Mouse (Mus musculus) heart, embryonic 12.5 days (tissue): Measurements from ENCODE around the gene Aup1. TPM values are rescaled to one million over a fixed set of nuclear protein-coding genes. Genes with fewer than 3 reads are reported as not detected.

Source experiments
- ATAC-seq: fragments of 200-750 bp; cut with Nextera tagmentation; 2 replicates; pipeline ENCODE4 v1.8.0; 2017; ENCODE audit warnings: moderate TSS enrichment, moderate library complexity; ENCODE audit not compliant: insufficient number of reproducible peaks, low FRiP score
- H3K27ac ChIP-seq: fragments of 300-500 bp; sonication (generic); 2 replicates; pipeline ENCODE4 v1.5.1; 2016; ENCODE audit warnings: mild to moderate bottlenecking, moderate library complexity; ENCODE audit not compliant: poor library complexity, severe bottlenecking
- H3K27me3 ChIP-seq: fragments of 300-500 bp; sonication (generic); replicated peaks from 2 replicates; pipeline ENCODE4 v1.6.1; 2016; ENCODE audit warnings: mild to moderate bottlenecking, moderate library complexity
- H3K36me3 ChIP-seq: fragments of 300-500 bp; sonication (generic); 2 replicates; pipeline ENCODE4 v1.6.1; 2016; ENCODE audit warnings: mild to moderate bottlenecking, moderate library complexity
- H3K4me1 ChIP-seq: fragments of 300-500 bp; sonication (generic); replicated peaks from 2 replicates; pipeline ENCODE4 v1.6.1; 2016; ENCODE audit warnings: mild to moderate bottlenecking
- H3K4me2 ChIP-seq: fragments of 300-500 bp; sonication (generic); 2 replicates; pipeline ENCODE4 v1.6.1; 2016; ENCODE audit warnings: mild to moderate bottlenecking, moderate library complexity
- H3K4me3 ChIP-seq: fragments of 300-500 bp; sonication (generic); 2 replicates; pipeline ENCODE4 v1.5.1; 2016; ENCODE audit warnings: mild to moderate bottlenecking
- H3K9ac ChIP-seq: fragments of 300-500 bp; sonication (generic); 2 replicates; pipeline ENCODE4 v1.6.1; 2016; ENCODE audit warnings: mild to moderate bottlenecking, moderate library complexity
- H3K9me3 ChIP-seq: fragments of 300-500 bp; sonication (generic); replicated peaks from 2 replicates; pipeline ENCODE4 v1.6.1; 2016; ENCODE audit warnings: mild to moderate bottlenecking, moderate library complexity
- WGBS: fragments of 180-500 bp; shearing (Covaris S2); methylation state at CpG from one replicate; pipeline ENCODE4 v1.1.7; 2016; 5-methylcytosine and 5-hydroxymethylcytosine counted together
- polyA plus RNA-seq: library from polyadenylated mRNA; unstranded; fragments of >200 nt; fragmentation: Nextera tagmentation; extraction: Ambion mirVana; gene quantifications from 2 replicates; pipeline ENCODE4 v1.2.1, GENCODE M21; 2016

Aup1 gene
- polyA plus RNA-seq, 1 experiment from 2014 or later, result 120 TPM

GRCm38 (mm10) chr6:83031111-83031510, 23.2 kb upstream of the Aup1 start:
- no peak overlapping the region for H3K4me3 ChIP-seq
- no peak for ATAC-seq
- no peak overlapping the region for H3K4me2 ChIP-seq
- no peak overlapping the region for H3K9ac ChIP-seq
- H3K27ac ChIP-seq, result no peak overlapping the region
- peaks cover 44% of the 10 kb centered on the region for H3K4me1 ChIP-seq
- H3K27me3 ChIP-seq, result peaks cover 64% of the 10 kb centered on the region
- no peaks in the 10 kb centered on the region for H3K9me3 ChIP-seq
- peaks cover 6% of the 10 kb centered on the region; the same call in 1 of the 2 replicates for H3K36me3 ChIP-seq
- 78% methylated on average over 7 of the region's 7 CpGs for WGBS

GRCm38 (mm10) chr6:83031921-83032590, 22.3 kb upstream of the Aup1 start:
- H3K4me1 ChIP-seq, result peaks cover 44% of the 10 kb centered on the region
- H3K9ac ChIP-seq, result peak overlapping the region; percentile 75; the same call in 1 of the 2 replicates
- H3K9me3 ChIP-seq, result no peaks in the 10 kb centered on the region

GRCm38 (mm10) chr6:83032769-83033191, 21.5 kb upstream of the Aup1 start:
- Histone ChIP-seq H3K4me3 (peak overlapping the region; percentile 73), H3K9ac (peak overlapping the region; percentile 75), H3K27me3 (peaks cover 70% of the 10 kb centered on the region), H3K36me3 (peaks cover 6% of the 10 kb centered on the region; the same call in 1 of the 2 replicates), H3K27ac (0 out of 2 replicates have a peak overlapping the region, but pooled peaks have one; percentile 2), H3K4me2 (peak overlapping the region; percentile 76), H3K4me1 (peaks cover 41% of the 10 kb centered on the region), H3K9me3 (no peaks in the 10 kb centered on the region)
- ATAC-seq, result peak; percentile 64
- under 1% methylated on average over 31 of the region's 31 CpGs for WGBS

More at GRCm38 (mm10) chr6:83031921-83032590, 22.3 kb upstream of the Aup1 start:
- 37% methylated on average over 18 of the region's 18 CpGs for WGBS
- no peak for ATAC-seq
- peaks cover 6% of the 10 kb centered on the region; the same call in 1 of the 2 replicates for H3K36me3 ChIP-seq
- peak overlapping the region; percentile 76 for H3K4me2 ChIP-seq
- no peak overlapping the region for H3K27ac ChIP-seq
- H3K27me3 ChIP-seq, result peaks cover 70% of the 10 kb centered on the region
- H3K4me3 ChIP-seq, result peak overlapping the region; percentile 73

GRCm38 (mm10) chr6:83033249-83034185, 20.8 kb upstream of the Aup1 start, which contains the start of the genes Dok1 and Loxl3:
TSS of gene Dok1 (minus strand) at chr6:83033471.
TSS of gene Loxl3 (plus strand) at chr6:83034173.
- H3K9ac ChIP-seq, result peak within 1 kb of the TSS; percentile 75
- peak within 1 kb of the TSS; percentile 69 for H3K27ac ChIP-seq
- H3K4me2 ChIP-seq, result peak within 1 kb of the TSS; percentile 76
- peaks cover 43% of the 10 kb centered on the region for H3K4me1 ChIP-seq
- H3K4me3 ChIP-seq, result peak within 1 kb of the TSS; percentile 73
- peak; percentile 90 for ATAC-seq
- peaks cover 67% of the 10 kb centered on the region for H3K27me3 ChIP-seq
- no peaks in the 10 kb centered on the region for H3K9me3 ChIP-seq
- under 1% methylated on average over 51 of the region's 51 CpGs for WGBS
- H3K36me3 ChIP-seq, result peaks cover 6% of the 10 kb centered on the region; the same call in 1 of the 2 replicates

- Histone ChIP-seq H3K4me2 (peak overlapping the region; percentile 76), H3K4me3 (peak overlapping the region; percentile 73), H3K9me3 (no peaks in the 10 kb centered on the region), H3K27me3 (peaks cover 58% of the 10 kb centered on the region), H3K9ac (peak overlapping the region; percentile 75; the same call in 1 of the 2 replicates), H3K4me1 (peaks cover 46% of the 10 kb centered on the region), H3K27ac (peak overlapping the region; percentile 8; the same call in 1 of the 2 replicates), H3K36me3 (peaks cover 6% of the 10 kb centered on the region; the same call in 1 of the 2 replicates)
- 27% methylated on average over 5 of the region's 5 CpGs for whole genome bisulfite sequencing
- ATAC-seq, result no peak
These were observed 19.8 kb upstream of the Aup1 start for GRCm38 (mm10) chr6:83034463-83035055.

GRCm38 (mm10) chr6:83037188-83037587, 17.1 kb upstream of the Aup1 start:
- WGBS, result 70% methylated on average over 8 of the region's 8 CpGs
- H3K9ac ChIP-seq, result no peak overlapping the region
- ATAC-seq, result no peak
- H3K4me1 ChIP-seq, result peaks cover 29% of the 10 kb centered on the region
- H3K27ac ChIP-seq, result no peak overlapping the region
- H3K27me3 ChIP-seq, result peaks cover 54% of the 10 kb centered on the region
- no peak overlapping the region for H3K4me2 ChIP-seq
- no peaks in the 10 kb centered on the region for H3K9me3 ChIP-seq
- no peaks in the 10 kb centered on the region for H3K36me3 ChIP-seq
- no peak overlapping the region for H3K4me3 ChIP-seq

GRCm38 (mm10) chr6:83038496-83039012, 15.8 kb upstream of the Aup1 start:
- H3K4me3 ChIP-seq, result peak overlapping the region; percentile 21
- H3K9ac ChIP-seq, result no peak overlapping the region
- H3K27ac ChIP-seq, result no peak overlapping the region
- WGBS, result 11% methylated on average over 24 of the region's 24 CpGs
- H3K27me3 ChIP-seq, result peaks cover 64% of the 10 kb centered on the region
- peaks cover 26% of the 10 kb centered on the region for H3K4me1 ChIP-seq
- no peaks in the 10 kb centered on the region for H3K9me3 ChIP-seq
- H3K36me3 ChIP-seq, result no peaks in the 10 kb centered on the region
- peak; percentile 75 for ATAC-seq
- H3K4me2 ChIP-seq, result peak overlapping the region; percentile 59

- 76% methylated on average over 5 of the region's 5 CpGs for WGBS
- Histone ChIP-seq H3K27me3 (peaks cover 62% of the 10 kb centered on the region), H3K4me2 (no peak overlapping the region), H3K27ac (no peak overlapping the region), H3K9me3 (no peaks in the 10 kb centered on the region), H3K36me3 (no peaks in the 10 kb centered on the region), H3K4me1 (peaks cover 27% of the 10 kb centered on the region), H3K9ac (no peak overlapping the region), H3K4me3 (no peak overlapping the region)
- no peak for ATAC-seq
These were observed 13.7 kb upstream of the Aup1 start for GRCm38 (mm10) chr6:83040601-83041000.

GRCm38 (mm10) chr6:83043561-83043960, 10.8 kb upstream of the Aup1 start:
- Histone ChIP-seq H3K9me3 (no peaks in the 10 kb centered on the region), H3K4me2 (no peak overlapping the region), H3K36me3 (no peaks in the 10 kb centered on the region), H3K4me1 (peaks cover 22% of the 10 kb centered on the region), H3K9ac (no peak overlapping the region), H3K27ac (peak overlapping the region; percentile 66; the same call in 1 of the 2 replicates), H3K27me3 (peaks cover 59% of the 10 kb centered on the region), H3K4me3 (no peak overlapping the region)
- 56% methylated on average over 6 of the region's 6 CpGs for WGBS
- no peak for ATAC-seq

- H3K4me1 ChIP-seq, result peaks cover 20% of the 10 kb centered on the region
- 82% methylated on average over 5 of the region's 5 CpGs for WGBS
- H3K4me2 ChIP-seq, result no peak overlapping the region
- H3K27me3 ChIP-seq, result peaks cover 64% of the 10 kb centered on the region
- H3K9me3 ChIP-seq, result no peaks in the 10 kb centered on the region
- peak overlapping the region; percentile 66 for H3K27ac ChIP-seq
- H3K36me3 ChIP-seq, result no peaks in the 10 kb centered on the region
- no peak overlapping the region for H3K4me3 ChIP-seq
- no peak for ATAC-seq
- H3K9ac ChIP-seq, result no peak overlapping the region
These were observed 10.3 kb upstream of the Aup1 start for GRCm38 (mm10) chr6:83043993-83044392.
